Mouse (Mus musculus): ENCODE measurements around the gene A930009A15Rik. TPM values are rescaled to one million over a fixed set of nuclear protein-coding genes. Genes with fewer than 3 reads are reported as not detected.
A peak's percentile ranks its signal among the peaks of the same experiment; 100 is the strongest.

A930009A15Rik gene
- polyA plus RNA-seq, 1 experiment from 2014 or later = not detected

GRCm38 (mm10) chr10:115585491-115586245, 15.9 kb downstream of the A930009A15Rik start:
- H3K4me1 ChIP-seq (replicated peaks; ENCODE audit: control insufficient read depth, insufficient read depth, low read length) = peaks cover 11% of the 10 kb centered on the region
- H3K9me3 ChIP-seq (ENCODE audit: control insufficient read depth, low read length) = no peaks in the 10 kb centered on the region
- H3K27me3 ChIP-seq (ENCODE audit: control insufficient read depth, insufficient read depth, low read length) = peaks cover 72% of the 10 kb centered on the region
- DNase-seq (ENCODE audit: low spot score) (no peak), ATAC-seq (replicated peaks; ENCODE audit: low FRiP score) (no peak)
- H3K27ac ChIP-seq (ENCODE audit: low read depth, low read length) = no peak overlapping the region
- H3K9ac ChIP-seq (ENCODE audit: low read length) = no peak overlapping the region
- H3K4me3 ChIP-seq (ENCODE audit: low read depth, low read length) = peak overlapping the region; percentile 45; the same call in 1 of the 2 replicates
- 2% methylated on average over 21 of the region's 21 CpGs for WGBS
- H3K4me2 ChIP-seq (ENCODE audit: low read depth, low read length, severe bottlenecking) = peak overlapping the region; percentile 78; the same call in 1 of the 2 replicates
- no peaks in the 10 kb centered on the region for H3K36me3 ChIP-seq (ENCODE audit: control insufficient read depth, insufficient read depth, low read length)

- peaks cover 66% of the 10 kb centered on the region for H3K27me3 ChIP-seq (ENCODE audit: control insufficient read depth, insufficient read depth, low read length)
Observed at GRCm38 (mm10) chr10:115586246-115587231, 16.8 kb downstream of the A930009A15Rik start.

DNA sequence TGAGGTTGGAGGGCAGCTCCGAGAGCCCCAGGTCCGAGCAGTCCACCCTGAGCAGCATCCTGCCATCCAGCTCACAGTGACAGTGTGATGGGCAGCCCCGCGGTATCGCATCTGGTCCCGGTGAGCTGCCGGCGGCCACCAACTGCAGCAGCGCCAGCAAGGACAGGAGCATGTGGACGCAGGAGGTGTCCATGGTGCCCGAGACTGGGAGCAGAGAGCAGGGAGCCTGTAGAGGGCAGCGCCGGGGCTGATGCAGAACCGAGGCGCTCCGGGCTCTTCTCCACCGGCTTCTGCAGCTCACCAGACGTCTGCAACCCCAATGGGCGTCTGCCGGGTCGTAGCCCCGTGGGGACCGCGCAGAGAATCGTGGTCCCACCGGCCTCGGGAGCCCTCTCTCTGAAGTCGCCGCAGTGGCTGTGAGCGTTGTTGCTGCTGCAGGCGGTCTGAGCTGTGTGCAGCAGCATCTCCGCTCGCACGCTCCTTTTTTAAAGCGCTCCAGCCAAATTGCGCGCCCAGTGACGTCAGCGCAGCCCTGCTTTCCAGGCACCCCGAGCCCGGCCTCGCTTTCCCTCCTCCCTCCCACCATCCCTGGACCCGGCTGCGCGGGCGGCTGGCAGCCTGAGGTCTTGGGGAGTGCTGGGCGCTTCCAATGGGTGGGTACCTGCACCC, 17.6 kb downstream of the A930009A15Rik start, which contains the start of gene Lgr5:
TSS of gene Lgr5 (minus strand) at position 480 of the 669 bp plus-strand sequence.
- Histone ChIP-seq H3K4me1 (replicated peaks; ENCODE audit: control insufficient read depth, insufficient read depth, low read length) (peaks cover 11% of the 10 kb centered on the region), H3K9ac (ENCODE audit: low read length) (peak within 1 kb of the TSS; percentile 3), H3K27me3 (ENCODE audit: control insufficient read depth, insufficient read depth, low read length) (peaks cover 63% of the 10 kb centered on the region), H3K36me3 (ENCODE audit: control insufficient read depth, insufficient read depth, low read length) (no peaks in the 10 kb centered on the region), H3K4me3 (ENCODE audit: low read depth, low read length) (peak within 1 kb of the TSS; percentile 45), H3K27ac (ENCODE audit: low read depth, low read length) (no peak within 1 kb of the TSS), H3K4me2 (ENCODE audit: low read depth, low read length, severe bottlenecking) (peak within 1 kb of the TSS; percentile 78), H3K9me3 (ENCODE audit: control insufficient read depth, low read length) (no peaks in the 10 kb centered on the region)
- ATAC-seq (replicated peaks; ENCODE audit: low FRiP score) (peak; percentile 83), DNase-seq (ENCODE audit: low spot score) (peak; percentile 80)
- WGBS = 0% methylated on average over 47 of the region's 47 CpGs

More at GRCm38 (mm10) chr10:115586246-115587231, 16.8 kb downstream of the A930009A15Rik start:
- Histone ChIP-seq H3K4me3 (ENCODE audit: low read depth, low read length) (peak overlapping the region; percentile 45), H3K4me1 (replicated peaks; ENCODE audit: control insufficient read depth, insufficient read depth, low read length) (peaks cover 11% of the 10 kb centered on the region), H3K9me3 (ENCODE audit: control insufficient read depth, low read length) (no peaks in the 10 kb centered on the region), H3K9ac (ENCODE audit: low read length) (peak overlapping the region; percentile 3), H3K4me2 (ENCODE audit: low read depth, low read length, severe bottlenecking) (peak overlapping the region; percentile 78), H3K36me3 (ENCODE audit: control insufficient read depth, insufficient read depth, low read length) (no peaks in the 10 kb centered on the region), H3K27ac (ENCODE audit: low read depth, low read length) (no peak overlapping the region)
- ATAC-seq (replicated peaks; ENCODE audit: low FRiP score) (peak; percentile 75), DNase-seq (ENCODE audit: low spot score) (peak; percentile 73)
- under 1% methylated on average over 41 of the region's 41 CpGs for WGBS

DNA sequence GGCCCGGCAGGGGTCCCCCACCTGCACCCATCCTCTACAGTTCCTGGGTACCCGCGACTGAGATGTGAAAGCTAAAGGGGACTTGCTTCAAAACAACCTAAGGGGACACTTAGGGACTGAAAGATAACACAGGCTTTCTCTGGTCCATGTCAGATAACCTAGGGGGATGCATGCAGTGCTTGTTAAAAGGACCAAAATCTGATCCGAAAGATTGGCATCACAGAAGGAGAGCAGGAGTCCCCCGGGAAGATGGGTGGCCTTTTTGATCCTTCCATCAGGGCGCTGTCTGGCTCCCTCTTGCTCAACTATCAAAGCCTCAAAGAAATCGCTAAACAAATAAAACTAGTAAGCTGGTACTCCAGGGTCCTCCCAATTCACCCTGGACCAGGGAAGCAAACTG, 18.2 kb downstream of the A930009A15Rik start:
- peaks cover 11% of the 10 kb centered on the region for H3K4me1 ChIP-seq (replicated peaks; ENCODE audit: control insufficient read depth, insufficient read depth, low read length)
- H3K27ac ChIP-seq (ENCODE audit: low read depth, low read length) = no peak overlapping the region
- WGBS = under 1% methylated on average over 7 of the region's 7 CpGs
- H3K9ac ChIP-seq (ENCODE audit: low read length) = peak overlapping the region; percentile 3; the same call in 1 of the 2 replicates
- H3K27me3 ChIP-seq (ENCODE audit: control insufficient read depth, insufficient read depth, low read length) = peaks cover 59% of the 10 kb centered on the region
- no peaks in the 10 kb centered on the region for H3K9me3 ChIP-seq (ENCODE audit: control insufficient read depth, low read length)
- H3K4me2 ChIP-seq (ENCODE audit: low read depth, low read length, severe bottlenecking) = peak overlapping the region; percentile 78
- ATAC-seq (replicated peaks; ENCODE audit: low FRiP score) = no peak
- H3K36me3 ChIP-seq (ENCODE audit: control insufficient read depth, insufficient read depth, low read length) = no peaks in the 10 kb centered on the region
- no peak for DNase-seq (ENCODE audit: low spot score)
- peak overlapping the region; percentile 45 for H3K4me3 ChIP-seq (ENCODE audit: low read depth, low read length)

- DNase-seq (ENCODE audit: low spot score) = no peak
- Histone ChIP-seq H3K36me3 (ENCODE audit: control insufficient read depth, insufficient read depth, low read length) (no peaks in the 10 kb centered on the region), H3K9ac (ENCODE audit: low read length) (no peak overlapping the region), H3K27me3 (ENCODE audit: control insufficient read depth, insufficient read depth, low read length) (peaks cover 26% of the 10 kb centered on the region), H3K4me2 (ENCODE audit: low read depth, low read length, severe bottlenecking) (no peak overlapping the region), H3K9me3 (ENCODE audit: control insufficient read depth, low read length) (no peaks in the 10 kb centered on the region), H3K4me3 (ENCODE audit: low read depth, low read length) (no peak overlapping the region), H3K27ac (ENCODE audit: low read depth, low read length) (no peak overlapping the region), H3K4me1 (replicated peaks; ENCODE audit: control insufficient read depth, insufficient read depth, low read length) (no peaks in the 10 kb centered on the region; the same call in 1 of the 2 replicates)
- 72% methylated on average over 11 of the region's 11 CpGs for WGBS
- ATAC-seq (replicated peaks; ENCODE audit: low FRiP score) = no peak
Observed at GRCm38 (mm10) chr10:115593221-115593620, 23.4 kb downstream of the A930009A15Rik start.

DNA sequence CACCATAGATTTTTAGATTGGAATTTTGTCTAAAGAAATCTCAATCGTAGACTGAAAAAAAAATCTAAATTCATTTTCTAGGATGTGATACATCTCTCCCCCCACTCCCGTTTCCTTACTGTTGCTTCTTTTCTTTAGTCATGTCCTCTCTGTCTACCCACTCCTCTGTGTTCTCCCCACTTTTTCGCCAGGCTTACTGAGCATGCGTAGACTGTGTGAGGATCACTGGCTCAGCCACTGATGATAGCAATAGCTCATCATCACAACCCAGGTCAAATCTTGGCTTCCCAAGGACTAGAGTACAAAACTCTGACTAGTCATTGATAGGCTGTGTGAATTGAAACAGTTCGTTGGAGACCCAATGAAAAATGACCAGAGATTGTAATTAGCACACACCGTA, 23.9 kb downstream of the A930009A15Rik start:
- Histone ChIP-seq H3K27ac (ENCODE audit: low read depth, low read length) (no peak overlapping the region), H3K4me3 (ENCODE audit: low read depth, low read length) (no peak overlapping the region), H3K4me1 (replicated peaks; ENCODE audit: control insufficient read depth, insufficient read depth, low read length) (no peaks in the 10 kb centered on the region), H3K4me2 (ENCODE audit: low read depth, low read length, severe bottlenecking) (no peak overlapping the region), H3K9ac (ENCODE audit: low read length) (no peak overlapping the region), H3K27me3 (ENCODE audit: control insufficient read depth, insufficient read depth, low read length) (peaks cover 22% of the 10 kb centered on the region), H3K36me3 (ENCODE audit: control insufficient read depth, insufficient read depth, low read length) (no peaks in the 10 kb centered on the region), H3K9me3 (ENCODE audit: control insufficient read depth, low read length) (no peaks in the 10 kb centered on the region)
- DNase-seq (ENCODE audit: low spot score) (no peak), ATAC-seq (replicated peaks; ENCODE audit: low FRiP score) (no peak)
- 90% methylated on average over 6 of the region's 6 CpGs for WGBS

DNA sequence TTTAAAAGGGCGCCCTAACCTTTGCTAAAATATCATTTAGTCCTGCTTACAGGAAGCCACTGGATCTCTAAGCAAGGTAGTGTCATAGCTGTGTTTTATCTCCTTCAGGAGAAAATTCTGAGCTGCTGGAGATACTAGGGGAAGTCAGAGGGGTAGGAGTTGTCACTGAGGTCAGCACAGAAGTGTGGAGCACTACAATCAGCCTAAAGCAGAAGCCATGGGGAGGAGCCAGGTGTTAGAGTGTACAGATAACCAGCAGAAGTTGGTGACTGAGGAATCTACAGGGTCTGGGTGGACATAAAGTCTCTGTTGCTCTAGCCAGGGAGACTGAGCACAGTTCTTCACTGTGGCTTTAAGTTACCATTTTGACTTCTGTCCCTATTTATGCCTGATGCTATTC, 26.0 kb downstream of the A930009A15Rik start:
- Histone ChIP-seq H3K4me3 (ENCODE audit: low read depth, low read length) (no peak overlapping the region), H3K4me2 (ENCODE audit: low read depth, low read length, severe bottlenecking) (no peak overlapping the region), H3K27ac (ENCODE audit: low read depth, low read length) (no peak overlapping the region), H3K27me3 (ENCODE audit: control insufficient read depth, insufficient read depth, low read length) (0 out of 2 replicates have a peak, but pooled peaks cover 4% of the 10 kb centered on the region), H3K4me1 (replicated peaks; ENCODE audit: control insufficient read depth, insufficient read depth, low read length) (no peaks in the 10 kb centered on the region), H3K9ac (ENCODE audit: low read length) (no peak overlapping the region), H3K9me3 (ENCODE audit: control insufficient read depth, low read length) (no peaks in the 10 kb centered on the region), H3K36me3 (ENCODE audit: control insufficient read depth, insufficient read depth, low read length) (no peaks in the 10 kb centered on the region)
- ATAC-seq (replicated peaks; ENCODE audit: low FRiP score) = no peak
- DNase-seq (ENCODE audit: low spot score) = no peak
- WGBS = 94% methylated on average over 1 of the region's 1 CpGs
